Mouse (Mus musculus) frontal cortex, postnatal 14 days (tissue): ENCODE data around the gene Chst3.
"Not testable (repeated sequence)": the region's sequence is repeated elsewhere in the genome, so short reads cannot be mapped to it uniquely, and the experiment has no call there.

Experiments used
- DNase-seq, 2 experiments: peaks; one replicate each; pipeline ENCODE4 v3.0.0; 2022; ENCODE audit warnings: low spot score in 2 of 2

Chst3 gene

DNA sequence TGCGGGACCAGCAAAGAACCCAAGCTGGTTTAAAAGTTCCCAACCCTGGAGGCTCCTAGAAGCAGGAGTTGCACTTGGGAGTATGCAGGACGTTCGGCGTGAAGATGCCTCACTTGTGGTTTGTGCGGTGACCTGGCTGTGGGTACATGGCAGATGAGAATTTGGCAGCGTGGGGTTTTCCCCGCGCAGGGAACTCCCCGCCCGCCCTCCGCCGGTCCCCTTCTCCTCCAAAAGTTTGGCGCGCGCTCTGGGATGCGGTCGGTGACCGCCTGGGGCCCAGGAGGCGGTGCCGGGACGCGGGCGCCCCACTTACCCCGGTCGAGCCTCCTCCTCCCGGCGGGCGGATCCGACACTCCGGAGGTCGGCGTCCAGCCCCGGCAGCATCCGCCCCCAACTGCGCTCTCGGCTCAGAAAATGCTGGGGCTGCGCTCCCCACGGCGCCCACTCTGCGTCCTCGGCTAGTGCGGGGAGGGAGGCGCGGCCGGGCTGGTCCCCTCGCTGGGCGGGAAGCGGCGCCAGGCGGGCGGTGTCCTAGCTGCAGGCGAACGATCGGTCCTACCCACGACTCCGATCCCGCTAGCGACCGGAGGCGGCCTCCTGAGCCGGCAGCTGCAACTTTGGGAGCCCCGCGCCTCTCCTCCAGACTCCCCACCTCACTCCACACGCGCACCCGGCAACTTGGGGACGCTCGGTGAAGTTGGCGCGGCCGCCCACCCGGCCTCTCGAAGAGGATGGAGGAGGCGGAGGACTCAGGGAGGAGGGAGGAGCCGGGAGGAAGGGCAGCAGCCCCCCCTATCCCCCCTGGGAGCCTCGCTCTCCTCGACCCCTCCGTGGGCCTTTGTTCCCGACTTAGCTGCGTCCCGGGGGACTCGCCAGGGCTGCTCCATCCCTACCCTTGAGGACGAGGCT lies at the start of gene Chst3:
Gene Chst3 (minus strand): TSS at position 670 of the 909 bp plus-strand sequence.
- DNase-seq, result no peak

GRCm38 (mm10) chr10:60268738-60269137 lies 49.7 kb upstream of the Chst3 start:
- DNase-seq, result no peak

GRCm38 (mm10) chr10:60266842-60267401 lies 47.9 kb upstream of the Chst3 start:
- DNase-seq, result no peak

DNA sequence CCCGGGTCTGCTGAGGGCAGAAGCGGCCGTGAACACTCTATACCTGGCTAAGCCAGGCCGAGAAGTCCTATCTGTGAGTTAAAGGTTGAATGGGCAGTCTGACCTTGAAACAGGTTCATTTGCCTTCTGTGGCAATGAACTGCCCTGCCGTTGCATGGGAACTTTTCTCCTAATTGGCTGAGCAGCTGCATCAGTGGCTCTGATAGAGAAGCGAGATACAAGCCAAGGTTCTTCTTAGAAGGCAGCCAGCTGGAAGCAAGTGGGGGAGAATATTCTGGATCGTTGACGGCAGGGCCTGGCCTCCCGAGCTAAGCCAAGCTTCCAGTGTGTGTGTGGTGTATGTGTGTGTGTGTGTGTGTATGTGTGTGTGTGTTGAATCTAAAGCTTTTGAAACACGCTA lies 46.2 kb upstream of the Chst3 start:
- DNase-seq, result no peak

DNA sequence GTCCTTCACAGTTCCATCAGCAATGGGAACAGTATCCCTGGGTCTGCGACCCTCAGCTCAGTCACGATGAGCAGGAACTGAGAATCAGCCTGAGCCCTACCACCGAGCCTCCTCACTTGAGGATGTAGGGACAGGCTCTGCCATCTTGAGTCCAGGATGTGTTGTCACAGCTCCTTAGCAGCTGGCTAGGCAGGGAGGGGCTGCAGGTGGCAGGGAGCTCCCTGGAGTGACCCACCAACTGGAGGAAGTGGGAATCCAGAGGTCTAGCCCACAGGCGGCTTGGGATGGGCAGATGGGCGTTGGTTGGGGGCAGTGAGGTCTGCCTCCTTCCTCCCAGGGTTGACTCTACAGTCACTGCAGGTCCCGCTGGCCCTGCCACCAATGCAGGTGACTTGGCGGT lies 44.3 kb upstream of the Chst3 start:
- no peak for DNase-seq

DNA sequence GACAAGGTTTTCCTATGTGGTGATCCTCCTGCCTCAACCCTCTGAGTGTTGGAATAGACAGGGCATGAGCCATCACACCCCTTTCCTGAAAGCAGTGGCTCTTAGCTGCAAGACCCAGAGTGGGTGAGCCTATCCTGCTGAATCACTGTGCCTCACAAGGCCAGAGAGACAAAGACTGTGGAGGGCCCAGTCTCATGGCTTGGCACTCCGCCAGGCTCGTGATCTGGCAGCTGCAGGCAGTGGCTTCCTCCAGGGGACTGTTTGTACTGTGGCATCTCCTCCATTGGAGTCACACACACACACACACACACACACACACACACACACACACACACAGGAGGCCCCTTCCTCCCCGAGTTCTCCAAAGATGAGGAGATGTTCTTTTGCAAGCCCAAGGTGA lies 43.3 kb upstream of the Chst3 start:
- DNase-seq, result peak; percentile 70 to 87

- no peak for DNase-seq
Measured at GRCm38 (mm10) chr10:60261530-60261929, 42.5 kb upstream of the Chst3 start.

- no peak for DNase-seq
Measured at GRCm38 (mm10) chr10:60260557-60261294, 41.7 kb upstream of the Chst3 start.

GRCm38 (mm10) chr10:60257261-60257825 lies 38.3 kb upstream of the Chst3 start:
- no peak for DNase-seq

- no peak for DNase-seq
Measured at GRCm38 (mm10) chr10:60256088-60256487, 37.0 kb upstream of the Chst3 start.

- DNase-seq, result no peak
Measured at GRCm38 (mm10) chr10:60252606-60253005, 33.5 kb upstream of the Chst3 start.

GRCm38 (mm10) chr10:60252187-60252586 lies 33.1 kb upstream of the Chst3 start:
- no peak for DNase-seq

GRCm38 (mm10) chr10:60250426-60250965 lies 31.4 kb upstream of the Chst3 start:
- DNase-seq, result no peak

DNA sequence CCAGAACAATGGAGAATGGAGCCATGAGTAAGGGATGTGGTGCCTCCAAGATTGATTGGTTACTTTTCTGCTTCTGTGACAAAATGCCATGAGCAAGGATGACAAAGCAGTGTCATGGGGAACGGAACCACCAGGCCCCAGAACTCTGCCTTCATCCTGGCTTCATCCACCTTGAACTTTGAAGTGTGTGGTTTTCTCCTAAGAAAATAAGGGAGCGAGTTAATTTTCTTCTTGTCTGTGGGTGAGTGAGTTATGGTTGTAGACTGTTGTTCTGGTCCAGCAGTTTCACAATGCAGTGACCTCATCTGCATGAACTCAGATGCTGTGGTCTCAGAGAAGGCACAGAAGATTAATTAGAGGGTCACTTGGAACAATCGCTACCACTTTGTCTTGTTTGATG lies 29.3 kb upstream of the Chst3 start:
- DNase-seq, result not testable (repeated sequence)

- DNase-seq, result peak; percentile 44 to 49
Measured at GRCm38 (mm10) chr10:60246519-60246918, 27.5 kb upstream of the Chst3 start.

- DNase-seq, result no peak
Measured at GRCm38 (mm10) chr10:60245635-60246034, 26.6 kb upstream of the Chst3 start.

GRCm38 (mm10) chr10:60245041-60245440 lies 26.0 kb upstream of the Chst3 start:
- peak; percentile 72 to 90 for DNase-seq

DNA sequence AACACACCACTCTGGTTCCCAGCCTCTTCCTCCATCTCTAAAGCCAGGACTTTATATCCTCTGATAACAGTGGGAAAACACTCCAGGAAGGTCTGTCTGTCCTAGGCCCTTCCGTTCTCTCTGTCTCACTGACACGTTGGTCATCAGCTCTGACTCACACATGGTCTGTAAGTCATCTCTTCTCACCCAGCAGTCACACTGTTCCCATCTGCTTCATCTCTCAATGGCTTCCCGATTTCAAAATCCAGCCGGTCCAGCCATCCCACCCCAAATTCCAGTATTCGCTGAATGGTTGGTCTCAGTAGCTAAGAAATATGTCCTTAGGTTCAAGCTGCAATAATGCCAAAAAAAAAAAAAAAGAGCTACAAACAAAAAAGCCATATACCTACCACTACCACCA lies 24.9 kb upstream of the Chst3 start:
- DNase-seq, result no peak

DNA sequence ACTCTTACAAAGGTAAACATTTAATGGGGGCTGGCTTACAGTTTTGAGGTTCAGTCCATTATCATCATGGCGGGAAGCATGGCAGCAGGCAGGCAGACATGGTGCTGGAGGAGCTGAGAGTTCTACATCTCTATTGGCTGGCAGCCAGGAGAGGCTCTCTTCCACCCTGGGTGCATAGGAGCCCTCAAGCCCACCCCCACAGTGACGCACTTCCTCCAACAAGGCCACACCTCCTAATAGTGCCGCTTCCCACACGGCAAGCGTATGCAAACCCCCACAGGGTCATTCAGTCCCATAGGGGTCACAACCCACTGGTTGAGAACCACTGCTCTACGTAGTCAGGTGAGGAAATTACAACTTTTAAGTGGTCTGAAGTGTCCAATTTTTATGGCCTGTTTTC lies 21.4 kb upstream of the Chst3 start:
- no peak for DNase-seq

DNA sequence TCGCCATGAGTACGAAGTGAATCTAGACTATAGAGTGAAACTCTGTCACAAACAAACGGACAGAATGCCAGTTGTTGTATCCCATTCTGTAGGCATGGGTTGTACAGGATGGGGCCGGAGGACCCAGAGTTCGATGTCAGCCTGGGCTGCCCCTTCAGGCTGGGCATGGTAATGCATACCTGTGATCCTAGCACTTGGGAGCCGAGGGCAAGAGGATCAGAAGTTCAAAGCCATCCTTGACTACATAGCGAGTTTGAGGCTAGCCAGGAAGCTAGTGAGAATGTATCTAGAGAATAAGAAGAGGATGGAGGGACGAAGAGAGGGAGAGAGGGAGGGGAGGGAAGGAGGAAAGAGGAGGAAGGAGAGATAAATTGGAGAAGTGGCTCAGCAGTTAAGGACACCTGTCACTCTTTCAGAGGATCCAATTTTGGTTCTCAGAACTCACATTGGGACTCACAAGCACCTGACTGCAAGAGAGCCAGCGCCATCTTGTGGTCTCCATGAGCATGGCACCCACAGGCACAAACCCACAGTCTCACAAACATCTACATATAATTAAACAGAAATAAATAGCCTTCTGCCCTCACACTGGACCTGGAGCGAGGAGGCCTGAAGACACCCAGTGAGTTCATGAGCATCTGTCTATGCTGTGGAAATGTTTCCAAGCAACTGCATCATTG lies 18.6 kb upstream of the Chst3 start:
- peak in 1 of 2 experiments; percentile 50 for DNase-seq

DNA sequence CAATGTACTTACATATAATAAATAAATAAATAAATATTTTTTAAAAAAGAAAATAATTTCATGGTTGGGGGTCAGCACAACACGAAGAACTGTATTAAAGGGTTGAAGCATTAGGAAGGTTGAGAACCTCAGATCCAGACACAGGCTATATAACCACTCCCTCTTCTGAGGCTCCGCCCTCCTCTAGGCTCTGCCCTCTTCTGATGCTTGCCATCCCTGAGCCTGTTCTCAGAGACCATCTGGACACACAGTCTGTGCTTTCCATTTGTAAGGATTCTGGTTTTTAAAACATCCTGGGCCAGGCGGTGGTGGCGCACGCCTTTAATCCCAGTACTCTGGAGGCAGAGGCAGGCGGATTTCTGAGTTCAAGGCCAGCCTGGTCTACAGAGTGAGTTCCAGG lies 16.8 kb upstream of the Chst3 start:
- DNase-seq, result not testable (repeated sequence)
